Mouse (Mus musculus) testis, postnatal 14 days (tissue): ENCODE measurements around the gene Gm20498.
A peak's percentile ranks its signal among the peaks of the same experiment; 100 is the strongest.
"Not testable (repeated sequence)": the region's sequence is repeated elsewhere in the genome, so short reads cannot be mapped to it uniquely, and the experiment has no call there.

Experiments
- DNase-seq: peaks from one replicate; pipeline ENCODE4 v3.0.0; 2021; ENCODE audit warnings: low spot score

Gm20498 gene

GRCm38 (mm10) chr12:81532316-81533028, at the start of gene Gm20498, which contains the start of gene Synj2bp:
TSS of gene Gm20498 (minus strand) at chr12:81532905.
TSS of gene Synj2bp (minus strand) at chr12:81532911.
- peak; percentile 86 for DNase-seq

GRCm38 (mm10) chr12:81568374-81568773, 35.7 kb upstream of the Gm20498 start, which contains the start of gene Adam21:
TSS of gene Adam21 (minus strand) at chr12:81568474.
- DNase-seq, result no peak

GRCm38 (mm10) chr12:81567931-81568330, 35.2 kb upstream of the Gm20498 start:
- DNase-seq, result no peak

- DNase-seq, result no peak
Observed at GRCm38 (mm10) chr12:81564173-81564572, 31.5 kb upstream of the Gm20498 start.

GRCm38 (mm10) chr12:81549286-81549685, 16.6 kb upstream of the Gm20498 start:
- DNase-seq, result no peak

- no peak for DNase-seq
Observed at GRCm38 (mm10) chr12:81547163-81547562, 14.5 kb upstream of the Gm20498 start.

- no peak for DNase-seq
Observed at GRCm38 (mm10) chr12:81533029-81533419, 319 bp upstream of the Gm20498 start.

GRCm38 (mm10) chr12:81530587-81530986, 2.1 kb downstream of the Gm20498 start:
- not testable (repeated sequence) for DNase-seq

GRCm38 (mm10) chr12:81496906-81497305, 35.8 kb downstream of the Gm20498 start:
- not testable (repeated sequence) for DNase-seq

GRCm38 (mm10) chr12:81490491-81490890, 42.2 kb downstream of the Gm20498 start:
- no peak for DNase-seq

- no peak for DNase-seq
Observed at GRCm38 (mm10) chr12:81485311-81485710, 47.4 kb downstream of the Gm20498 start.

GRCm38 (mm10) chr12:81484727-81485191, 47.9 kb downstream of the Gm20498 start, which contains the start of gene Cox16:
TSS of gene Cox16 (minus strand) at chr12:81485127.
- peak; percentile 89 for DNase-seq

GRCm38 (mm10) chr12:81484212-81484611, 48.5 kb downstream of the Gm20498 start:
- no peak for DNase-seq

GRCm38 (mm10) chr12:81483656-81484055, 49.0 kb downstream of the Gm20498 start:
- no peak for DNase-seq

GRCm38 (mm10) chr12:81459051-81459450, 73.7 kb downstream of the Gm20498 start:
- DNase-seq, result not testable (repeated sequence)

GRCm38 (mm10) chr12:81438985-81439384, 93.7 kb downstream of the Gm20498 start:
- not testable (repeated sequence) for DNase-seq

GRCm38 (mm10) chr12:81434778-81435177, 97.9 kb downstream of the Gm20498 start:
- not testable (repeated sequence) for DNase-seq

GRCm38 (mm10) chr12:81421846-81422245, 110.9 kb downstream of the Gm20498 start, which contains the start of gene Adam4:
TSS of gene Adam4 (minus strand) at chr12:81421946.
- no peak for DNase-seq

GRCm38 (mm10) chr12:81413211-81413610, 119.5 kb downstream of the Gm20498 start:
- DNase-seq, result no peak

- DNase-seq, result no peak
Observed at GRCm38 (mm10) chr12:81408966-81409365, 123.7 kb downstream of the Gm20498 start.

GRCm38 (mm10) chr12:81402187-81402586, 130.5 kb downstream of the Gm20498 start:
- peak; percentile 11 for DNase-seq

- DNase-seq, result not testable (repeated sequence)
Observed at GRCm38 (mm10) chr12:81379364-81379763, 153.3 kb downstream of the Gm20498 start, which contains the start of gene Gm4787. TSS of gene Gm4787 (minus strand) at chr12:81379464.

- no peak for DNase-seq
Observed at GRCm38 (mm10) chr12:81333841-81334240, 198.9 kb downstream of the Gm20498 start.
